Mouse (Mus musculus) G1E (cell line): ENCODE results near the gene Lyg2.

Source experiments
- CTCF ChIP-seq: IDR thresholded peaks from 2 replicates; pipeline ENCODE4 v1.5.1; 2012; ENCODE audit warnings: low read depth, low read length, inconsistent platforms, mixed read lengths
- TAL1 ChIP-seq: conservative IDR thresholded peaks from 2 replicates; pipeline ENCODE4 v1.6.1; 2012; ENCODE audit warnings: low read depth, low read length, inconsistent platforms, mixed read lengths

GRCm38 (mm10) chr1:37959486-37959885, 43.2 kb upstream of the Lyg2 start:
- TF ChIP-seq TAL1 (no peak), CTCF (no peak)
